Mouse (Mus musculus) c-Kit-positive CD71-positive TER-119-negative erythroid progenitor cells, embryonic 14.5 days (primary cell): ENCODE data around the gene Cd81.

Source experiments
- DNase-seq: peaks from one replicate; pipeline ENCODE4 v3.0.0-alpha.2; 2013; ENCODE audit warnings: low read depth

Cd81 gene

DNA sequence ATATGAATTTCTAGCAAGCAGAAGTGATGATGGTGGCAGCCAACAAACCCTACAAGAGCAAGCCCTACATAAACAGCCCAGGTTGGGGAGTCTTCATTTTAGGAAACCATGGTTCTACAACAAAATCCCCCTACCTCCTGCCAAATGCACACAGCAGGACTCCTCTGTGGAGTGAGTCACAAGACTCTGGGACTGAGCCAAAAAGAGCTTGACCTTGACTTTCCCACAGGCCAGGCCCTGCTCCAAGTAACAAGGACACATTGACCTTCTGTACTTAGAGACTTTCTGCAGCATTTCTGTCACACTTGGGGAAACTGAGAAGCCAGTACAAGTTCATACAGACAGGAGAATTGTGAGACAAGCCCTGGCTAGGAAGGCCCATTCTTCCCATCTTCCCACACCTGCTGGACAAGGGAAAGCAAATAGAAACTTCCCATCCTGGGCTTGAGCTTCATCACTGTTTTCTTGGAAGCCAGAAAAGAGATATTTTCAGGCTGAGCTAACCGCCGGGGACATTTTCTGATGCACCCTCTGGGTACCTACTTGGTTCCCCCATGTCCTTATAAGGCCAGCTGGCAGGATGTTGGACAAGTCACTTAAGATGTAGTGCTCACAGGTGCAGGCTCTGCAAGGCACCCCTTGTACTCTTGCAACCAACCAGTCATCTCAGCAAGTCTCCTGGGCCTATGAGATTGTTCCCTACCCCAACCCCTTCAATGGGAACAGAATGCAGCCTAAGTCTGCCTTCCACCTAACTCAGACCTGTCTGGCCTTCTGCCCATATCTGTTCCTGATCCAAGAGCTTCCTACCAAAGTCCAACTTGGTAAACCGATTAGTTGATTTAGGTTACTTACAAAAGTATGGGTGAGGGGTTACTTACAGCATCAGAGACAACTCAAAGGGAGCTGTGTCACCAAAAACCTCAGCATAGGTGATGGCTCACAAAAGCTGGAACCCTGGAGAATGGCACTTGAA lies 2.4 kb upstream of the Cd81 start:
- DNase-seq: no peak

DNA sequence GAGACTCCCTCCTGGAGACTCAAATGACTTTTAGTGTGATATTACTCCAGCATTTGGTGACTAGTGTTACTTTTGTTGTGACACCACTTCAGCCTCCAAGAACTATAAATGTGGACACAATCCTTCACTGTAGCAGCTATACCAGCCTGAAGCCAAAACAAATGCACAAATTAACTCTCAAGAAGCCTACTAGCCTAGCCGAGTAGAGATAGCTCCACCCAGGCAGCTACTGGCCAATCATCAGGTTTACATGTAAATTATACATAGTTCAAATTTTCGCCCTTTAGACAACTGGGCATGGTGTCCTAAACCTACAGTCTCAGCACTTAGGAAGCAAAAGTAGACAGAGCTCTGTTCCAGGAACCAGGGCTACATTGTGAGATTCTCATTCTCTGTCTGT lies 1.2 kb upstream of the Cd81 start:
- no peak for DNase-seq

DNA sequence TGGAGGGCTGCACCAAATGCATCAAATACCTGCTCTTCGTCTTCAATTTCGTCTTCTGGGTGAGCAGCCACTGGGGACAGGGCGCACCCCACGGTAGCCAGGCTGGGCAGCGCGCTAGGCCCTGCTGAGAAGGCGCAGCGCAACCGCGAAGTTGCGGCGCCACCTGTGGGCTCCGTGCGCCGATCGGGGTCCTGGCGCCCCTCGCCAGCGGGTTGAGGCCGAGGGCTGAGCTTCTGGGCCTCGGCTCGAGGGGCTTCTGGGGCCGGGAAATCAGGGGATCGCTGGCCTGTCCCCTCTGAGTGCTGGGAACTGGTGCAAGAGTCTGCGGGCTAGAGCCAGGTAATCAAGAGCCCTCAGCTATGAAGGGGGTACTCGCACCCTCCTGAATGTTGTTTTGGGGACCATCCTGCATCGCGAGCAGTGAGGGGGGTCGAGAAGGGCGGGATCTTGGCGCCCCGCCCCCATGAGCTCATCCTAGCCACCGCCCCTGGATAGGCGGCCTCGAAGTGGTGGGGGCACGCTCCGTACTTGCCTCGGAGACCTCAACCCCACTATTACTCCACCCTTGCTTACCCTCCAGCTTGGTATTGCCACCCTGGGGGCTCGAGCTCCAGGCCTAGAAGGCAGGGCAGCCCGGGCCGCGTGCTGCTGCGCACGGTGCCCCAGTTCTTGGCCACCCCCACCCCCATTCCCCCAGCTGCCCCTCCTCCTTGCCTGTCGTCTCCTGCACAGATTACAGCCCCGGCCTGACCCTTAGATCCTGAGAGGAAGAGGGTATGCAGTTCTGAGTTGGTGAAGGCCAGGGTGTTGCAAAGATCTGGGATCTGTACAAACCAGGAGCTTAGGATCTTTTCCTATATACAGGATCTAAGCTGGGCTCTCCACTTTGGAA lies 715 bp downstream of the Cd81 start:
- no peak for DNase-seq

DNA sequence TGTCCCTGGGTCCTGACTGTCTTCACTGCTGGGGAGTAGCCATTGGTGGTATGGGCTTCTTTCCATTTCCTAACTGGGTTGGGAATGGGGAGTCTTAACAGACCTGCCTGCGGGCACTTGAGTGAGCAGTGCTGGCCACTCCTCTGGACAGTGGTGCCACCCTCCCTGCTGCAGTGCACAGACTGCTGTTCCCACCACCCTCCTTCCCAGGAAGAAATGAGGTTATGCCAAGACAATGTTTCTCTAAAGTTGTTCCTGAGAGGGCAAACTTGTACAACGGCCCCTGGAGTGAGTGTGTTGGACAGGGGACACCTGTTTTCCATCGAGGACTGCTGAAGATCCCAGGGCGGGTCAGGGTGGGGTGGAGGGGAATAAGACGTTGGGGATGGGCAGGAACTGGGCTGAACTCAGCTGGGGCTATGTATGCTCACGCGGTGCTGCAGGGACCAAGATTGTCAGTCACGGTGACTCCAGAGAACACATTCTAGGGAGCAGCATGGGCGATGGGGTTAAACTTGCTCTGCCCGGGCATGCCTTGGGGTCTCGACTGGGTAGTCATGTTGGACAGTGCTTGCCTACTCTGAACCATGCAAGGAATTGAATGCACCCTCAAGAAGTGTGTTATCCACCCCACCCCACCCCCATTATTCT lies 1.5 kb downstream of the Cd81 start:
- DNase-seq: no peak

DNA sequence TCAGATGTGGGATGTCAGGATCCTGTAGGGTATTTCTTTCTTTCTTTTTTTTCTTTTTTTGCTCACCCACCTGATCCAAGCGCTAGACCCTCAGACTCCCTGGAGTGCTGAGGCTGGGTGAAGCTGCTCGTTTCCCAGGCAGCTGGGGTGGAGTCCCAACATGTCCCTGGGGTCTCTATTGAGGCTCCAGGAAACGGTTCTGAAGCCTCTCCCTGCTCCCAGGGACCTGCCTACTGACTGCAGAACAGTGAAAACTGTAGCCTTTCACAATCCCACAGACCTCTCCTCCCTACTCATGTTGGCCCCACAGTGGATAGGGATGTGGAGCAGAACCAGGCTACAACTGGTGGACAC lies 2.0 kb downstream of the Cd81 start:
- DNase-seq: no peak

DNA sequence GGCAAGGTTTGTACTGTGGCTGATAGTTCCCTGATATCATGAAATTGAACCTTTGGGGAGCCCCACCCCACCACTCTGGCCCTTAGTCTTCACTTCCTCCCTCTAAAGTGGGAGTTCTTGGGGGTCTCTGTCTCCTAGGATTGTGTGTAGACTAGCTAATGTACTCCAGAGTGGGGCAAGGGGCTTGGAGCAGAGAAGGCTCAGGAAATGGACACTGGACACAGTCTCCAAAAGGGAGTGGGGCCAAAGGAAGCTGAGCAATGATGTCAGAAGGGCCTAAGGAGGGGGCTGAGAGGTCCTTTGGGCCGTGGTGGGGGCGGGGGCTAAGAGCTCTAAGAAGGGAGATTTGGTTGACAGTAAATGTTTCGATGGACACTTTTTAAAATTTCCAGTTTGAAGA lies 2.5 kb downstream of the Cd81 start:
- DNase-seq: no peak

DNA sequence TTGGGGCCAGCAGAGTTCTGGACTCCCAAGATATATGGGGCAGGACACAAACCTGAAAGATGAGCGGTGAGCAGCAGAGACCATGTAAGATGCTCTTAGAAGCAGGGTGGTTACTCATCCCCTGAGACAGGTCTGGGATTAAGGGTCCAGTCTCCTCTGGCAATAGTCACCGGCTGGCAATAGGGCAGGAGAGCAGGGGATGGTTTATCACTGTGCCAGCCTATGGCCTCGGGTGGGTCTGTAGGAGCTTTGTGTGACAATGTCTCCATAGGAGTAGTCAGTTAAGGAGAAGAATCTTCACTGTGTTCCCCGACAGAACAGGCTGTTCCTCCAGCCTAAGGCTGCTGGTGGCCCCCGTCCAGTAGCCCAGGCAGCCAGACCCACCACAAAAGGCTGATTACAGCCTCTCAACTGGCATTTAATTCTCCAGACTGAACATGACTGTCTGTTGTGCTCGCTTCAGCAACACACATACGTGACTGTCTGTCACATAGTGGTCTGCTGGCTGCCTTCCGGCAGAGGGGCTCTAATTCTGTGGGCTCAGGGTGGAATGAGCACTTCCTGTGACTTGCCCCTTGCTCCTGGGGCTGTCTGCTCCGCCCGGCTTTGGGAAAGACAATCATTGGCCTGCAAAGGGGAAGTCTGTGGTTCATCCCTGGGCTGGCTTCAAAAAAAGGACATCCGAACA lies 3.1 kb downstream of the Cd81 start:
- DNase-seq: no peak

DNA sequence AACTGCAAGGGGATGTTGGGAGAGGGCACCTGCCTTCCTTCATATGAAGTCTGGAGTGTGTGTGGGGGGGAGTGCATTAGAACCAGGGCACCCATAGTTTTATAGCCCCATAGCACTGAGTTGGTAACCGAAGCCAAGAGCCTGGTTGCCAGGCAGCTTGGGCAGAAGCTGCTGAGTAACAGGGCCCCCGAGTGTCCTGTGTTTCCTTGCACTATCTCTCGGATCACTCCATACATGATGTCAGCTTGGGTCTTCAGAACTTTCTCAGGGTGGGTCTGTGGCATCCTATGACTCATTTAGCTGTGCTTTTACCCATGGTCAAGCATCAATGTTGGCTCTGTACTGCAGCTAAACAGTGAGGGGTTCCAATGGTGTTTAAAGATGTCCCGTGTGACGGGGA lies 4.5 kb downstream of the Cd81 start:
- DNase-seq: no peak

DNA sequence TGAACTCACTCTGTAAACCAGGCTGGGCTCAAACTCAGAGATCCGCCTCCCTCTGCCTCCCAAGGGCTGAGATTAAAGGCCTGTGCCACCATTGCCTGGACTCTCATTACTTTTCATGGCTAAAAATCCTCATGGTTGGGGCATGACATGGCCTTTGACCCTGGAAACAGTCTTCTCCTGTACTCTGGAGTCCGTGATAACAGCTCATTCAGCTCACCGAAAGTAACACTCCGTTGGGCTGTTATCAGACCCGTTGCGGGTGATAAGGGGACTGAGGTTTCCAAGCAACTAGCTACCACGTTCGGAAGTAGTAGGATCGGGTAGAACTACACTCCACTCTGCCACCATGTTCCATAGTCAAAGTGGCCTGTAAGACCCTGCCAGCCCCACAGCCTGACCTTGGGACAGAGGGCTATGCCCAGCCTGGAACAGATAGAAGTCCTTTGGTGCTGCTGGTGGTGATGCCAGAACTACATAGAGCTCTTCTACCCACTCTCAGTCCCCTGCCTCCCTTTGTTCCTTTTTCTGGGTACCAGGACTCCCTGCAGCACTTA lies 5.2 kb downstream of the Cd81 start:
- peak; percentile 69 for DNase-seq

DNA sequence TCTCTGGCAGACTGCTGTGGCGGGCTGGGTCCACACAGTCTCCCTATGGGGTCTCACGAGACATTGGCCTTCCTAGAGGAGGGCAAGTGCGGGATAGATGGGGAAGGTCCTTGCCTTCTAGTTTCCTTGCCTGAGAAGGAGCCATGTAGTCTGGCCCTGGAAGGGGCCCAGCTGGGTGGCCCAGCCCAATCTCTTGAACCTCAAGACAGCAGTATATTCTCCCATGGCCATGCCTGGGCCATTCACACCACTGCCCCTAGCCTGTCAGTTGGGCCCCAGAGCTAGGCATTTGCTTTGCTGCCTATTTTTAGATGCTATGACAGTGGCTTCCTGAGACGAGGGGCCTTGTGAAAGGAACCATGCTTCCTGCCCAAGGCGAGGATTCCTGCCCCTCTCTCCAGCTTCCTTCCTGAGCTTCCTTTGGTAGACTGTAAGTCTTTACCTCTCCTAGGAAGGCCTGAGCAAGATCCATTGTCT lies 5.7 kb downstream of the Cd81 start:
- DNase-seq: no peak

DNA sequence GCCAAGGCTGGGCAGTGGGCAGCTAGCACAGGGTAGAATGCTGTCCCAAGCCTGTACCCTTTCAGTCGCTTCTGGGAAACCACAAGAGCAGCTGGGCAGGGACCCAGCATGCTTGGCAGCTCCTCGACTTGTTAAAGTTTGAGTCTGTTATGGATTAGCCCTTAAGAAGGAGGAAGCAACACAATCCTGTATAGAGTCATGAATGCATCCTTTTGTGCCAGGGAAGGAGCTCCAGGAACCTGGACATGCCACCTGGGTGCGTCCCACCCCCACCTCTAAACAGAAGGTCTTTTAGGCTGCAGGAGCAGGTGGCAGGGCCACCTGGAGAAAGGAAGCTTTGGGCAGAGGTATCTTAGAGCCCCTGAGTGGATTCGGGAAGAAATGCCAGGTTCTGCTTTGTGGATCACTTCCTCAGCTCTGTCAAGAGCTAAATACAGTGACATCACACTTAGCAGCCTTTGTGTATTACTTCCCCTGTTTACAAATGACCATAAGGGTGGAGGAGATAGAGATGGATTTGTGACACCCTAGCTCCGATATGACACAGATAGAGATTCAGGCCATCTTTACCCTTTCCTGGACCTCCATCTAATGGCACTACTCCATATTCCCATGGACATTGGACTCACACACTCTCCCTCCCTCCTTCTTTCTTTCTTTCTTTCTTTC lies 6.8 kb downstream of the Cd81 start:
- DNase-seq: no peak

DNA sequence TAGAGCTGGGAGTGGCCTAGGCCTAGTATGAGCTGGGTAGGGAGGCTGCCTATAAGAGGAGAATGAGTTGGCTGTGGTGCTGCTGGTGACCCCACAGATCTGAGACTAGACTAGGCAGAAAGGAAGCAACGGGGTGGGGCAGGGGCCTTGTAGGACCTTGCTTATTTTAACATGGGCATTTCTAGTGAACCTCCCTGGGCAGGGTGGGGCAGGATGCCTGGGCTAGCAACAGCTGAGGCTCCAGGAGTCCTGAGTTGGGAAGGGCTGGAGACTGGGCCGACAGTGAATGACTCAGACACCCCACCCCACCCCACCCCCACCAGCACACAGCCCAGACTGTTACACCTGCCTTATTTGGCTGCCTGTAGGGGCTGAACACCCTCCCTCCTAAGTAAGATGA lies 10.2 kb downstream of the Cd81 start:
- DNase-seq: no peak

DNA sequence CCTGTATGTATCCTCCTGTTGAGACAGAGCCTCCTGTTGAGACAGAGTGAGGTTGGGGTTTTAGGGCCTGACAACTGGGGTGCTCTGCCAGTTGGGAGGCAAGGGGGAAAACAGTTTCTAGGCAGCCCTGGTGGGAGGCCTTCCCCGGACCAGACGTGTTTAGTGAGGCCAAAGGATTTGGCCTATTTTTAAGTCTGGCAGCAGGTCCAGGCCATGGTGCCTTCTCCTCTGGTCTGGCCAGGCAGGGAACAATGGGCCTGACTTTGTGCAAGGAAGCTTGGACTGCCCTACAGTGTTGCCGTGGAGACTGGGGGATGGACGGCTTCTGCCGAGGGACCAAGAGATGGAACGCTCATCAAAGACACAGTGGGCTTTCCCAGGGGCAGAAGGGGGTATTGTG lies 11.7 kb downstream of the Cd81 start:
- DNase-seq: no peak

DNA sequence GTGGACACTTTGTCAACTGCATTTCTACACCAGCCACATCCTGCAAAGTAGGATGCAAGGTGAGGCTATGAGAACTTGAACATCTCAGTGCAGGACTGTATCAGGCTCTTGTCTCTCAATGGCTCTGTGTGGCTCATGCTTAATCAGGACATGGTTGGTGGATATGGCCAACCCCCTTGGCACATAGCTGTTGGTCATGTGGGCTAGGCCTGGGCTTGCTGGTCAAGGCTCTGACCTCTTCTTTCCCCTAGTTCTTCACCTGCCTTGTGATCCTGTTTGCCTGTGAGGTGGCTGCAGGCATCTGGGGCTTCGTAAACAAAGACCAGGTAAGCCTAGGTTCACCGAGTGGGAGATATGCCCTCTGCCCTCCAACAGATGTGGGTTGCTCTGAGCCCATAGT lies 13.2 kb downstream of the Cd81 start:
- no peak for DNase-seq

DNA sequence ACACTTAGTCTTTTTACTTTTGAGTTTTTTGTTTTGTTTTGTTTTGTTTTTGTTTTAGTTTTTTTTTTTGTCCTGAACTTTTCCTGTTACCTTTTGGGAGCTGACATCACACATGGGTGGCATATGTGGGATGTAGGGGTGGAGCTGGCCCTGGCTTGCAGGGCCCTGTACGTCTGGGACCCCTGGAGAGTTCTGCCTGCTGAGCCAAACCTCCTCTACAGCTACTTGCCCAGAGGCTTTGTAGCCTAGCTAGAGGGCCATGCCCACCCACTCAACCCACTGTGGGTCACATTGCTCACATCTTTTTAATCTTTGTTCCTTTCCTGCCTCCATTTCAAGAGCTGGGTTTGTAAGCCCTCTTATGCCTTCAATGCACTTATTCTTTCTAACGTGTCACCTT lies 14.9 kb downstream of the Cd81 start:
- DNase-seq: no peak

DNA sequence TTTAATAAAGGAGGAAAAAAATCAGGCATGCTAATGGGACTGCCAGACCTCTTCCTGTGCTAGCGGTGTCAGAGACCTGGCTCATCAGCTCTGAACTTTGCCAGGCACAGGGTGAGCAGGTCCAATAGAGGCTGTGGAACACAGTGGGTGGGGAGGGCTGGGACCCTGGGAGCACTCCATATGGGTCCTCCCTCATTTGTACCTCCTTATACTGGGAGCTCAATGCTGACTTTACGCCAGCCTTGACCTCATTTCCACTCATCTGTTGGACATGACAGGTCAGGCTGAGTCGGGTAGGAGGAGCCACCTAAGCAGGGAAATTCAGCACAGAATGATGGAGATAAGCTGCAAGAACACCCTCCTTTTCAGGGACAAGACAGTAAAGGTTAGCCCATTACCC lies 15.4 kb downstream of the Cd81 start:
- DNase-seq: no peak

DNA sequence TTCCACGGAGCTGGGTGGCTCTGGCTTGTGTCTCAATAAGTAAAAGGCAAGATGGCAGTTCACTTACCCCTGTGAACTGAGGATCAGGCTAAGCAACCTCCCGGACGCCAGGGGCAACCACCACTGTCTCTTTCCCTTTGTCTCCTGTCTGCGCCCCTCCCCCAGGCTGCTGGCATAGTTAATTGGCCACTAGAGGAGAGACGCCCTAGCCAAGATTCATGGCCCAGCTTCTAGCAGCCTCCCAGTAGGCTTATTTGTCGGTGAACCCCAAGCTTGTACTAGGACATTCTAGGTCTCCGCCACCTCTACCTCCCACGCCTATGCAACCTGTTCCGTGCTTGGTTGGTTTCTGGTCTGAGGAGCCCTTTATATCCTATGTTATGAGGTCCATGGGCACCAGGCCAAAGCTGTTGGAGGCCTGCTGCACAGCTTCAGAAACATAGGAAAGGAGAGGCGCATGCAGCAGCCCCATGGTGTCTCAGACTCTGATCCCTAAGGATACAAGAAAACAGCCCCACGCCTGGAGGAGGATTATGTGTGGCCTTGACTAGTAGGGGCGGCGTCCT lies 15.9 kb downstream of the Cd81 start:
- DNase-seq: no peak

DNA sequence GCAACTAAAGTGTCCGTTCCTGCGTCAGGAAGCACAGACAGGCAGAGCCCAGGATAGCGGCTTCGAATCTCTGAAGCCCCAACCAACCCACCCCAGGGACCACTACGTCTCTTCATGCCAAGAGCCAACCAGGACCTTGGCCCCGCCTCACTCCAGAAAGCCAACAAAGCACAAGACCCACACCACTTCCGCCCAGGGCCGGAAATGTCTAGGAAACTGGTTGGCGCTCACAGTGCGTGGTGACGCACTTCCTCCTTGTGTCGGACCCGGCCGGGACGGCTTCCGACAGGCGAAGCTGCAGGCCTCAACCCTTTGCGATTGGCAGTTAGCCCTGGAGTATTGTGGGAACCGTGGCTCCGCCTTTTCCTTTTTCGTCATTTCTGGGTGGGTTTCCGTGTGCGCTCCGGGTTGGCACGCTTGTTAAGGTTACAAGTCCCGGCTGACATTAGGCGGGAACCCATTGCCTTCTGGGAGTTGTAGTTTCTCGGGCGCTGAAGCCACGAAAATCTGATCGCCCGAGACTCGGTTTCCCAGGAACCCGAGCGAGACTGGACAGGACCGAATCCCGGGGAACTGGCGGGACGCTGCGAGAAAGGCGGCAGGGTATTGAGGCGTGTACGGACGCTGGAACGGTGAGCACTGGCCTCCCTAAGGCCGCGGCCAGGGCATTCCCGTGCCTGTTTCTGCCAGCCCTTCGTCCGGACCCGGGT lies 16.5 kb downstream of the Cd81 start, which contains the start of gene Tssc4:
TSS of gene Tssc4 (plus strand) at position 368 of the 710 bp plus-strand sequence.
- peak; percentile 99 for DNase-seq

DNA sequence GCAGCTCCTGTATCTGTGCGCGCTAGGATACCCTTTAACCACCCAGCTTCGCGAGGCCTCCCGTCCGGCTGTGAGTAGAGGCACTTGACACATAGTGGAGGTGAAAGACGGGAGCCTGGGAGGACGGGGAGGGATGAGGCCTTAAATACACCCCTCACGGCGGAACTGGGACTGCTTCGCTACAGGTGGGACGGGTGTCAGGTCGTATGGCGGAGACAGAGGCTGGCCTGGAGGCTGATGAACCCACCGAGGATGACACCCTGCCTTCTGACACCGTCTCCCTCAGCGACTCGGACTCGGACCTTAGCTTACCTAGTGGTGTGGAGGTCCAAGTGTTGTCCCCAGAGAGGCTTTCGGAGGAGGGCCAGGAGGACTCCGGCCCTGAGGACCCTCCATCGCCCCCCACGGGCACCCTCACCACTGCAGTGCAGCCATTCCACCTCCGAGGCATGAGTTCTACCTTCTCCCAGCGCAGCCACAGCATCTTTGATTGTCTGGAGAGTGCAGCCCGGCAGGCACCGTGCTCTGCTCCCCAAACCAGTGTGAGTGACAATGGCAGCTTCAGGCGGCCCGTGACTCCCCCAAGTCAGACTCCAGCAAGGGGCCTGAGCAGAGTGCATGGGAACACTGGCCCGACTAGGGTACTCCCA lies 17.3 kb downstream of the Cd81 start:
- DNase-seq: no peak
